Mouse (Mus musculus) monocyte, adult 5-6 weeks (primary cell): ENCODE data around the gene Calhm5. TPM values are rescaled to one million over a fixed set of nuclear protein-coding genes. Genes with fewer than 3 reads are reported as not detected.

Experiments used
- ATAC-seq: fragments of 153-309, 156-312 bp; replicated peaks from 2 replicates; pipeline ENCODE4 v1.8.0; 2017; ENCODE audit warnings: mild to moderate bottlenecking; ENCODE audit not compliant: low TSS enrichment, insufficient number of reproducible peaks, severe bottlenecking, poor library complexity, low FRiP score
- total RNA-seq: library from RNA; stranded (forward); fragments of 200-1000, 200-491, 200-594 nt; gene quantifications from 3 replicates; pipeline ENCODE4 v1.2.3, GENCODE M21; 2017

Gene Calhm5
- total RNA-seq, 1 experiment from 2014 or later: not detected

- ATAC-seq: no peak
Observed at GRCm38 (mm10) chr10:34086514-34086913, 9.8 kb downstream of the Calhm5 start.

- no peak for ATAC-seq
Observed at GRCm38 (mm10) chr10:34074522-34075200, 21.7 kb downstream of the Calhm5 start.

GRCm38 (mm10) chr10:34071650-34072049 is 24.7 kb downstream of the Calhm5 start:
- no peak for ATAC-seq

- ATAC-seq: no peak
Observed at GRCm38 (mm10) chr10:34070999-34071492, 25.3 kb downstream of the Calhm5 start.

GRCm38 (mm10) chr10:34069606-34070005 is 26.7 kb downstream of the Calhm5 start:
- no peak for ATAC-seq

GRCm38 (mm10) chr10:34066591-34066990 is 29.7 kb downstream of the Calhm5 start:
- ATAC-seq: no peak

GRCm38 (mm10) chr10:34053987-34054386 is 42.3 kb downstream of the Calhm5 start:
- no peak for ATAC-seq

- no peak for ATAC-seq
Observed at GRCm38 (mm10) chr10:34044210-34044609, 52.1 kb downstream of the Calhm5 start, which contains the start of gene Calhm4. Gene Calhm4, minus strand, starts transcription at chr10:34044310.

Other genes starting within 250 kb of the Calhm5 start
- not detected in 3 replicates for gene Sult3a1, start 238.8 kb downstream of the Calhm5 start, total RNA-seq
- gene Rsph4a, start 191.4 kb downstream of the Calhm5 start, total RNA-seq: not detected in 3 replicates
- gene Zup1, start 145.2 kb downstream of the Calhm5 start, total RNA-seq: 75.7 to 106 TPM (median 102 TPM) in 3 replicates
- gene Rwdd1, start 76.9 kb downstream of the Calhm5 start, total RNA-seq: 87.2 to 102 TPM (median 97.4 TPM) in 3 replicates
- gene Trappc3l, start 58.9 kb downstream of the Calhm5 start, total RNA-seq: not detected in 3 replicates
- gene Calhm4, start 52.2 kb downstream of the Calhm5 start, total RNA-seq: not detected in 3 replicates
- 23.3 to 41.0 TPM (median 24.7 TPM) in 3 replicates for gene Calhm6, start 31.5 kb upstream of the Calhm5 start, total RNA-seq
- 52.8 to 55.4 TPM (median 53.9 TPM) in 3 replicates for gene Dse, start 111.2 kb upstream of the Calhm5 start, total RNA-seq
- 84.6 to 91.2 TPM (median 86.2 TPM) in 3 replicates for gene Tspyl1, start 185.7 kb upstream of the Calhm5 start, total RNA-seq
- gene Tspyl4, start 200.9 kb upstream of the Calhm5 start, total RNA-seq: 6.7 to 13.1 TPM (median 8.1 TPM) in 3 replicates